Mouse (Mus musculus): ENCODE measurements around the gene Ptpra. TPM values are rescaled to one million over a fixed set of nuclear protein-coding genes. Genes with fewer than 3 reads are reported as not detected.

Gene Ptpra
- polyA plus RNA-seq, 1 experiment from 2014 or later, result 73.9 TPM

GRCm38 (mm10) chr2:130538876-130539546, 88.9 kb downstream of the Ptpra start:
- H3K27me3 ChIP-seq (replicated peaks), result no peaks in the 10 kb centered on the region
- H3K4me3 ChIP-seq (replicated peaks), result no peak overlapping the region
- H3K9me3 ChIP-seq, result no peaks in the 10 kb centered on the region
- H3K4me2 ChIP-seq (replicated peaks), result no peak overlapping the region
- WGBS, result 91% methylated on average over 8 of the region's 8 CpGs
- no peaks in the 10 kb centered on the region for H3K4me1 ChIP-seq (replicated peaks)
- no peak overlapping the region for H3K27ac ChIP-seq
- H3K9ac ChIP-seq, result no peak overlapping the region
- ATAC-seq, result no peak
- peaks cover 38% of the 10 kb centered on the region for H3K36me3 ChIP-seq

DNA sequence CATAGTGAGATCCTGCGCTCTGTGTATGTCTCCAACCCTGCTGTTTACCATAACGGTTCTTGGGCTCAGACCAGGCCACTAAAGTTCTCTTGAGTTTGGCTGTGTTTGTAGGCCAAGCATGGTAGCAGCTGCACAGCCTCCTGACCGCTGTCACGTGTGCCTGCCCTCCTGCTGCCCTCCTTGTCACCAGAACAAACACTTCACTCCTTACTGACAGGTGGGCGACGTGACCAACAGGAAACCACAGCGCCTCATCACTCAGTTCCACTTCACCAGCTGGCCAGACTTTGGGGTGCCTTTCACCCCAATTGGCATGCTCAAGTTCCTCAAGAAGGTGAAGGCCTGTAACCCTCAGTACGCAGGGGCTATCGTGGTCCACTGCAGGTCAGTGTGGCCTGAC, 90.2 kb downstream of the Ptpra start:
- Histone ChIP-seq H3K4me1 (replicated peaks) (no peaks in the 10 kb centered on the region), H3K27ac (no peak overlapping the region), H3K27me3 (replicated peaks) (no peaks in the 10 kb centered on the region), H3K4me2 (replicated peaks) (no peak overlapping the region), H3K9me3 (no peaks in the 10 kb centered on the region), H3K4me3 (replicated peaks) (no peak overlapping the region), H3K36me3 (peaks cover 46% of the 10 kb centered on the region), H3K9ac (no peak overlapping the region)
- WGBS, result 86% methylated on average over 9 of the region's 9 CpGs
- no peak for ATAC-seq

DNA sequence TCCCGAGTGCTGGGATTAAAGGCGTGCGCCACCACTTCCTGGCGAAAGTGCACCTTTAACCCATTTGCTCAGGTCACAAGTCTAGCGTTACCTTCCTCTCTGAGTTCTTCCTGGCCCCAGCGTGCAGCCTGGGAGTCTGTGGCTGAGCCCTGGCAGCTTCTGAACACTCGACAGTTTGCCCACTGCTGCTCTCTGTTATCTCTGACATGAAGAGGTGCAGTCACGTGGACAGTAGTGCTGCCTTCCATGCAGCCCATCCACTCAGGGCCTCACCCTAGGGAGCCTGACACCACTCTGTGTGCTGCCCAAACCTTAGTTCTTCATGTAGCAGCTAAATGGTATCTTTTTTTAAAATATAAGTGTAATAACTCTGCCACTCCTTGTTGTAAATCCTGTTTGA, 96.9 kb downstream of the Ptpra start:
- Histone ChIP-seq H3K4me2 (replicated peaks) (no peak overlapping the region), H3K9ac (no peak overlapping the region), H3K27me3 (replicated peaks) (no peaks in the 10 kb centered on the region), H3K4me3 (replicated peaks) (no peak overlapping the region), H3K4me1 (replicated peaks) (no peaks in the 10 kb centered on the region), H3K27ac (no peak overlapping the region), H3K36me3 (peaks cover 30% of the 10 kb centered on the region), H3K9me3 (no peaks in the 10 kb centered on the region)
- no peak for ATAC-seq
- 88% methylated on average over 8 of the region's 8 CpGs for WGBS

GRCm38 (mm10) chr2:130554841-130555240, 104.8 kb downstream of the Ptpra start:
- 88% methylated on average over 7 of the region's 7 CpGs for WGBS
- ATAC-seq, result no peak
- Histone ChIP-seq H3K4me3 (replicated peaks) (no peak overlapping the region), H3K9ac (no peak overlapping the region), H3K4me2 (replicated peaks) (no peak overlapping the region), H3K27me3 (replicated peaks) (no peaks in the 10 kb centered on the region), H3K36me3 (peaks cover 14% of the 10 kb centered on the region; the same call in 1 of the 2 replicates), H3K9me3 (no peaks in the 10 kb centered on the region), H3K4me1 (replicated peaks) (no peaks in the 10 kb centered on the region), H3K27ac (no peak overlapping the region)

DNA sequence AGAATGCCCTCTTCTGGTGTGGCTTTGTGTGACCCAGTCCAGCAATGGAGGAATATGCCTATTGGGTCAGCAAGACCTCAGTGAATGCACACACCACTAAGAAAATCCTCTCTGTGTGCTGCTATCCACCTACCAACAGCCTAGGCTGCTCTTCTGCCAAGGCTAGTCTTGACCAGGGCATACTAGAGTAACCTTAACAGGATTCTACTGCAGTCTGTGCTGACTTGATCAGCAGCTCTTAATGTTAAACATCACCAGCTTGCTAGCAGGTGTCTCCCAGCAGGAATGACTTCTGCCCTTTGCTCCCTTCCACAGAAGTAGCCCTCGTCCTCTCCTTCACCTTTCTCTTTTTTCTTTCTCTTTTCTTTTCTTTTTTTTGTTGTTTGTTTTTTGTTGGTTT, 106.2 kb downstream of the Ptpra start:
- H3K27ac ChIP-seq, result no peak overlapping the region
- H3K4me2 ChIP-seq (replicated peaks), result no peak overlapping the region
- H3K9ac ChIP-seq, result no peak overlapping the region
- peaks cover 14% of the 10 kb centered on the region; the same call in 1 of the 2 replicates for H3K36me3 ChIP-seq
- H3K27me3 ChIP-seq (replicated peaks), result no peaks in the 10 kb centered on the region
- 76% methylated on average over 1 of the region's 1 CpGs for WGBS
- H3K9me3 ChIP-seq, result no peaks in the 10 kb centered on the region
- ATAC-seq, result no peak
- no peaks in the 10 kb centered on the region for H3K4me1 ChIP-seq (replicated peaks)
- no peak overlapping the region for H3K4me3 ChIP-seq (replicated peaks)

DNA sequence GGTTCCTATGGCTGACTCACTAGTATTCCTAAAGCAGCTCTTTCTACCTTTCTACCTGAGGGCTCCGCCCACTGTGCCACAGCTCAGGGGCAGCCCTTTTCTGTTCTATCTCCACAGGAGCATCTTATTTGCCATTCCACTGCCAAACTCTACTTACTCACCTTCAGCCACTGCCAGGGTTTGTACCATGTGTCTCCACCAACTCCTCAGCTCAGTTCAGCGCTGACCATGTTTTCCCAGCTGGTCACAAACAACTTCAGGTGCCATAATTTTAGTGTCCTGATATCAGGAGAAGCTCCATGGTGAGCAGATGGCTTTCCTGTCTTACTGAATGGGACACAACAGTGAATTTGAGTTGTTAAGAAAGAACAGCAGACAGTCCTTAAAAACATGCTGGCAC, 107.4 kb downstream of the Ptpra start:
- no peaks in the 10 kb centered on the region for H3K9me3 ChIP-seq
- H3K4me1 ChIP-seq (replicated peaks), result no peaks in the 10 kb centered on the region; the same call in 1 of the 2 replicates
- H3K27me3 ChIP-seq (replicated peaks), result no peaks in the 10 kb centered on the region
- no peak overlapping the region for H3K9ac ChIP-seq
- H3K27ac ChIP-seq, result no peak overlapping the region
- WGBS, result 92% methylated on average over 2 of the region's 2 CpGs
- peaks cover 11% of the 10 kb centered on the region; the same call in 1 of the 2 replicates for H3K36me3 ChIP-seq
- no peak overlapping the region for H3K4me2 ChIP-seq (replicated peaks)
- ATAC-seq, result no peak
- no peak overlapping the region for H3K4me3 ChIP-seq (replicated peaks)

GRCm38 (mm10) chr2:130558015-130558414, 107.9 kb downstream of the Ptpra start:
- peaks cover 5% of the 10 kb centered on the region for H3K4me1 ChIP-seq (replicated peaks)
- no peak overlapping the region for H3K4me2 ChIP-seq (replicated peaks)
- ATAC-seq, result no peak
- H3K36me3 ChIP-seq, result peaks cover 9% of the 10 kb centered on the region; the same call in 1 of the 2 replicates
- H3K4me3 ChIP-seq (replicated peaks), result no peak overlapping the region
- H3K9me3 ChIP-seq, result no peaks in the 10 kb centered on the region
- no peak overlapping the region for H3K9ac ChIP-seq
- no peak overlapping the region for H3K27ac ChIP-seq
- 76% methylated on average over 2 of the region's 2 CpGs for WGBS
- no peaks in the 10 kb centered on the region for H3K27me3 ChIP-seq (replicated peaks)

DNA sequence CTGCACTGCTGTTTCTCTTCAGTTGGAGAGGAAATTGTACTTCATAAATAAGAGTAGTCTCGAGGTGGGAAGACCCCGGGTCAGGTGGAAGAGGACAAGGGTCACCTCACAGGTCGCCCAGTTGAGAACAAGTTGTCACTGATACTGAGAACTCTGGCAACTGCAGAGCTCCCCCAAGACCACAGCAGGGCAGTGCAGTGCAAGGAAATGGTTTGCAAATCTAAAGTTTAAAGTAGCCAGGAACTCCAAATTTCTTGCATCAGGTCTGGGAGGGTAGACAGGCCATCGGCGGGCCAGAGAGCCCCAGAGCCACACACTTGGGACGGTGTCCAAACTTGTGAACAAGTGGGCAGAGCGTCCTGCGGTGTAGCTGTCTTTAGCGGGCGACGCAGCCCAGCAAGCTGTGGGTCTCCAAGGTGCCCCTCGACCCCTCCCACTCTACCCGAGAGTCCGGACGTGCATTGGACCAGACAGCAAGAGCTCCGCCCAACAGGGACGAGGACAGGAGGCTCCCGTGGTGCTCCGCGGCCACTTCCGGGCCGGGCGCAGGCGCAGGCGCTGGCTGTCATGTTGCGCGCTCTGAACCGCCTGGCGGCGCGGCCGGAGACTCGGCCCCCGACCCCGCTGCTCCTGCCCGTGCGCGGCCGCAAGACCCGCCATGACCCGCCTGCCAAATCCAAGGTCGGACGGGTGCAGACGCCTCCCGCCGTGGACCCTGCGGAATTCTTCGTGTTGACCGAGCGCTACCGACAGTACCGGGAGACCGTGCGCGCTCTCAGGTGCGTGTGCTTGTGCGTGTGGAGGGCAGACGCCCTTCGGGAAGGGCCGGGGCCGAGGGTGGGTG, 113.4 kb downstream of the Ptpra start, which contains the start of gene Mrps26:
Mrps26 (plus strand) TSS at position 531 of the 844 bp plus-strand sequence.
- Histone ChIP-seq H3K9ac (peak within 1 kb of the TSS; percentile 88), H3K4me3 (replicated peaks) (peak within 1 kb of the TSS; percentile 93), H3K27me3 (replicated peaks) (no peaks in the 10 kb centered on the region), H3K4me2 (replicated peaks) (peak within 1 kb of the TSS; percentile 81), H3K9me3 (no peaks in the 10 kb centered on the region), H3K27ac (peak within 1 kb of the TSS; percentile 70), H3K4me1 (replicated peaks) (peaks cover 16% of the 10 kb centered on the region), H3K36me3 (peaks cover 6% of the 10 kb centered on the region)
- WGBS, result under 1% methylated on average over 61 of the region's 61 CpGs
- peak; percentile 100 for ATAC-seq

GRCm38 (mm10) chr2:130564063-130564462, 114.0 kb downstream of the Ptpra start:
- Histone ChIP-seq H3K4me1 (replicated peaks) (peaks cover 16% of the 10 kb centered on the region), H3K27ac (0 out of 2 replicates have a peak overlapping the region, but pooled peaks have one; percentile 40), H3K27me3 (replicated peaks) (no peaks in the 10 kb centered on the region), H3K4me3 (replicated peaks) (peak overlapping the region; percentile 93), H3K9me3 (no peaks in the 10 kb centered on the region), H3K36me3 (peaks cover 6% of the 10 kb centered on the region), H3K4me2 (replicated peaks) (peak overlapping the region; percentile 81), H3K9ac (peak overlapping the region; percentile 88)
- WGBS, result 0% methylated on average over 19 of the region's 23 CpGs
- ATAC-seq, result no peak

DNA sequence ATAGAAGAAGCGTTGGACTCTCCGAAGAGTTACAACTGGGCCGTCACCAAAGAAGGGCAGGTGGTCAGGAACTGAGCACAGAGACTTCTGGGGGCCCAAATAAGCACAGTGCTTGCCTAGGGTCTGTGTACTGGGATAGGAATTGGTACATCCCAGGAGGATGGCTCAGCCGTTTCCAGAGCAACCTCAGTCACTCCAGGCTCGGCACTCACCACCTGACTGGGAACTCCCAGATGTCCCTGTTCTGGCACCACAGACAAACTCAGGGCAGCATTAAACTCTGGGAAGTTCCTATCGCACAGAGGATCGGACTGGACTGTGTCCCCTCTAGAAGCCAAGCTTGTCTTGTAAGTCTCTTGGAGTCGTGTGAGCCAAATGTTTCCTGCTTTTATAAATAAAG, 114.9 kb downstream of the Ptpra start:
- peaks cover 16% of the 10 kb centered on the region for H3K4me1 ChIP-seq (replicated peaks)
- WGBS, result 81% methylated on average over 8 of the region's 8 CpGs
- H3K27me3 ChIP-seq (replicated peaks), result no peaks in the 10 kb centered on the region
- H3K36me3 ChIP-seq, result peaks cover 6% of the 10 kb centered on the region
- no peaks in the 10 kb centered on the region for H3K9me3 ChIP-seq
- no peak for ATAC-seq
- H3K9ac ChIP-seq, result peak overlapping the region; percentile 88; the same call in 1 of the 2 replicates
- H3K27ac ChIP-seq, result no peak overlapping the region
- H3K4me2 ChIP-seq (replicated peaks), result peak overlapping the region; percentile 81
- H3K4me3 ChIP-seq (replicated peaks), result peak overlapping the region; percentile 93; the same call in 1 of the 2 replicates

GRCm38 (mm10) chr2:130568921-130569320, 118.8 kb downstream of the Ptpra start:
- Histone ChIP-seq H3K9ac (no peak overlapping the region), H3K4me3 (replicated peaks) (no peak overlapping the region), H3K4me1 (replicated peaks) (peaks cover 9% of the 10 kb centered on the region), H3K27me3 (replicated peaks) (no peaks in the 10 kb centered on the region), H3K27ac (no peak overlapping the region), H3K9me3 (no peaks in the 10 kb centered on the region), H3K36me3 (peaks cover 6% of the 10 kb centered on the region), H3K4me2 (replicated peaks) (no peak overlapping the region)
- ATAC-seq, result no peak
- 76% methylated on average over 4 of the region's 4 CpGs for WGBS

GRCm38 (mm10) chr2:130569926-130570325, 119.8 kb downstream of the Ptpra start:
- Histone ChIP-seq H3K4me1 (replicated peaks) (peaks cover 2% of the 10 kb centered on the region), H3K27ac (no peak overlapping the region), H3K9me3 (no peaks in the 10 kb centered on the region), H3K4me2 (replicated peaks) (no peak overlapping the region), H3K36me3 (peaks cover 6% of the 10 kb centered on the region), H3K27me3 (replicated peaks) (peaks cover 1% of the 10 kb centered on the region; the same call in 1 of the 2 replicates), H3K4me3 (replicated peaks) (no peak overlapping the region), H3K9ac (no peak overlapping the region)
- no peak for ATAC-seq
